Mouse (Mus musculus) lung, postnatal 0 days (tissue): Measurements from ENCODE around the gene 4921501E09Rik. TPM values are rescaled to one million over a fixed set of nuclear protein-coding genes. Genes with fewer than 3 reads are reported as not detected.
A peak's percentile ranks its signal among the peaks of the same experiment; 100 is the strongest.
"Not testable (repeated sequence)": the region's sequence is repeated elsewhere in the genome, so short reads cannot be mapped to it uniquely, and the experiment has no call there.

Experiments
- ATAC-seq: fragments of 200-750 bp; cut with Nextera tagmentation; 2 replicates; pipeline ENCODE4 v1.8.0; 2017; ENCODE audit warnings: moderate library complexity
- DNase-seq: peaks from one replicate; pipeline ENCODE4 v3.0.0-alpha.2; 2016; ENCODE audit warnings: low spot score
- H3K27ac ChIP-seq: fragments of 300-500 bp; sonication (generic); 2 replicates; pipeline ENCODE4 v1.5.1; 2014; ENCODE audit warnings: antibody characterized with exemption, mild to moderate bottlenecking, low read length, mixed read lengths
- H3K27me3 ChIP-seq: fragments of 300-500 bp; sonication (generic); replicated peaks from 2 replicates; pipeline ENCODE4 v1.6.1; 2014; ENCODE audit warnings: low read length, mixed read lengths; ENCODE audit not compliant: insufficient read depth
- H3K36me3 ChIP-seq: fragments of 300-500 bp; sonication (generic); 2 replicates; pipeline ENCODE4 v1.6.1; 2014; ENCODE audit warnings: low read length, mixed read lengths; ENCODE audit not compliant: insufficient read depth
- H3K4me1 ChIP-seq: fragments of 300-500 bp; sonication (generic); 2 replicates; pipeline ENCODE4 v1.6.1; 2014; ENCODE audit warnings: antibody characterized with exemption, low read depth, low read length, mixed read lengths; ENCODE audit not compliant: insufficient read depth
- H3K4me2 ChIP-seq: fragments of 300-500 bp; sonication (generic); replicated peaks from 2 replicates; pipeline ENCODE4 v1.6.1; 2014; ENCODE audit warnings: low read depth, mild to moderate bottlenecking, low read length, moderate library complexity, mixed read lengths
- H3K4me3 ChIP-seq: fragments of 300-500 bp; sonication (generic); 2 replicates; pipeline ENCODE4 v1.5.1; 2014; ENCODE audit warnings: low read depth, low read length
- H3K9ac ChIP-seq: fragments of 300-500 bp; sonication (generic); replicated peaks from 2 replicates; pipeline ENCODE4 v1.6.1; 2014; ENCODE audit warnings: low read depth, mild to moderate bottlenecking
- H3K9me3 ChIP-seq: fragments of 300-500 bp; sonication (generic); 2 replicates; pipeline ENCODE4 v1.6.1; 2016; ENCODE audit warnings: low read length, mixed read lengths
- CTCF ChIP-seq: IDR thresholded peaks from 2 replicates; pipeline ENCODE4 v1.5.1; 2016; ENCODE audit warnings: antibody characterized with exemption, mild to moderate bottlenecking
- EP300 ChIP-seq: IDR thresholded peaks from 2 replicates; pipeline ENCODE4 v1.6.1; 2016; ENCODE audit warnings: antibody characterized with exemption, mild to moderate bottlenecking, control low read depth
- WGBS: fragments of 180-500 bp; shearing (Covaris S2); extraction: QIAGEN DNeasy Blood & Tissue Kit; methylation state at CpG from one replicate; pipeline ENCODE4 v1.1.7; 2014; 5-methylcytosine and 5-hydroxymethylcytosine counted together
- polyA plus RNA-seq: library from polyadenylated mRNA; unstranded; fragments of >200 nt; fragmentation: Nextera tagmentation; extraction: Ambion mirVana; gene quantifications from 2 replicates; pipeline ENCODE4 v1.2.1, GENCODE M21; 2015

The 4921501E09Rik gene
- polyA plus RNA-seq, 1 experiment from 2014 or later = not detected

DNA sequence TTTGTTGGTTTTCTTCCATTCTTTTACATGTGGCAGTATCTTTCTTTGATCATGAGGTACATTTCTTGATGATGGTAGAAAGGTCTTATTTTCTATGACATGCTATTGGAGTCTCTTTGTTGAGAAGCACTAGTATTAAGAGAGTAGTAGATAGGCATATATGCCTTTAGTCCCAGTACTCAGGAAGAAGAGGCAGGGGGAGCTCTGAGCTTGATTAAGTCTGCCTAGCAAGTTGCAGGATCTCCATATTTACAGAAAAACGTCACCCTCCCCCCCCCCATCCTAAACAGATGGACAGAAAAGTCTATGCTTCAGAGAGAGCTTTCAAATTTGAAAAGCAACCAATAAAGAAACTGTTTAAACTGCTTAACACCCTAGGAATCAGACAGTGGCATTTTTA lies 9.1 kb downstream of the 4921501E09Rik start:
- no peaks in the 10 kb centered on the region for H3K9me3 ChIP-seq
- 4% methylated on average over 1 of the region's 1 CpGs for WGBS
- peak; percentile 53 for DNase-seq

GRCm38 (mm10) chr17:33032900-33033891 lies 34.7 kb downstream of the 4921501E09Rik start, which contains the start of gene Zfp763:
Zfp763 (minus strand) TSS chr17:33033402.
- peak within 1 kb of the TSS; percentile 74 for H3K9ac ChIP-seq
- peak within 1 kb of the TSS; percentile 77 for H3K27ac ChIP-seq
- 0 out of 2 replicates have a peak, but pooled peaks cover 2% of the 10 kb centered on the region for H3K4me1 ChIP-seq
- 3% methylated on average over 27 of the region's 27 CpGs for WGBS
- peak within 1 kb of the TSS; percentile 73 for H3K4me3 ChIP-seq
- H3K4me2 ChIP-seq = peak within 1 kb of the TSS; percentile 56
- H3K9me3 ChIP-seq = no peaks in the 10 kb centered on the region
- ATAC-seq = peak; percentile 98
- peak; percentile 90 for DNase-seq
- H3K36me3 ChIP-seq = no peaks in the 10 kb centered on the region
- H3K27me3 ChIP-seq = no peaks in the 10 kb centered on the region
- TF ChIP-seq EP300 = no peak
- TF ChIP-seq CTCF = peak; percentile 44

More for the DNA sequence above, 9.1 kb downstream of the 4921501E09Rik start:
- Histone ChIP-seq H3K27ac (no peak overlapping the region), H3K27me3 (no peaks in the 10 kb centered on the region), H3K36me3 (no peaks in the 10 kb centered on the region), H3K4me2 (no peak overlapping the region), H3K4me3 (no peak overlapping the region), H3K4me1 (no peaks in the 10 kb centered on the region), H3K9ac (no peak overlapping the region)
- peak; percentile 49 for TF ChIP-seq CTCF
- no peak for TF ChIP-seq EP300
- ATAC-seq = no peak

DNA sequence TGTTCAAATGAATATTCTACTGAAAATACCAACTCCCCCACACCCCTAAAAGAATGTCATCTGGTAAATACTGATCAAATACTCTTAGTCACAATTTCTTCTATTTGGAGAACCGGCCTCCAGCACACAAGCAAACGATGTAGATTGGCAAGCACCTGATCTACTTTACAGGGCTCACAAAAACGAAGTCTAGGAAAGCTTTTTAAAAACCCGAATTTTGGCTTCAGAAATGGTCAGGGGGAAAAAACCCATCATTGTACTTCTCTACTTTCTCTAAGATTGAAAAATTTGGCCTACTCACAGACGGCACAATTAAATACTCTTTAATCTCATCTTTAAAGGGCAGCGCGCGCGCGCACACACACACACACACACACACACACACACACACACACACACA lies 35.5 kb downstream of the 4921501E09Rik start:
- Histone ChIP-seq H3K4me1 (0 out of 2 replicates have a peak, but pooled peaks cover 2% of the 10 kb centered on the region), H3K27me3 (no peaks in the 10 kb centered on the region), H3K36me3 (no peaks in the 10 kb centered on the region), H3K9ac (peak overlapping the region; percentile 34; the same call in 1 of the 2 replicates), H3K4me3 (peak overlapping the region; percentile 73), H3K9me3 (peaks cover 3% of the 10 kb centered on the region; the same call in 1 of the 2 replicates), H3K27ac (no peak overlapping the region), H3K4me2 (peak overlapping the region; percentile 56)
- WGBS = 6% methylated on average over 10 of the region's 10 CpGs
- ATAC-seq (no peak), DNase-seq (no peak)
- no peak for TF ChIP-seq CTCF
- no peak for TF ChIP-seq EP300

DNA sequence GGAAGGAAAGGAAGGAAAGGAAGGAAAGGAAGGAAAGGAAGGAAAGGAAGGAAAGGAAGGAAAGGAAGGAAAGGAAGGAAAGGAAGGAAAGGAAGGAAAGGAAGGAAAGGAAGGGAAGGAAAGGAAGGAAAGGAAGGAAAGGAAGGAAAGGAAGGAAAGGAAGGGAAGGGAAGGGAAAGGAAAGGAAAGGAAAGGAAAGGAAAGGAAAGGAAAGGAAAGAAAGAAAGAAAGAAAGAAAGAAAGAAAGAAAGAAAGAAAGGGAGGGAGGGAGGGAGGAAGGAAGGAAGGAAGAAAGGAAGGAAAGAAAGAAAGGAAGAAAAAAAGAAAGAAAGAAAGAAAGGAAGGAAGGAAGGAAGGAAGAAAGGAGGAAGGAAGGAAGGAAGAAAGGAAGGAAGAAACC lies 47.4 kb downstream of the 4921501E09Rik start:
- Histone ChIP-seq H3K9me3 (peaks cover 33% of the 10 kb centered on the region), H3K36me3 (peaks cover 34% of the 10 kb centered on the region)
- ATAC-seq, H3K27me3 ChIP-seq, H3K9ac ChIP-seq, H3K4me2 ChIP-seq, H3K4me3 ChIP-seq, H3K27ac ChIP-seq, H3K4me1 ChIP-seq, DNase-seq: not testable (repeated sequence)

Other genes with a start within 250 kb of the 4921501E09Rik start
- 4.6 and 5.6 TPM in 2 replicates for gene Zfp799, start 237.8 kb downstream of the 4921501E09Rik start, polyA plus RNA-seq
- gene Zfp870, start 176.4 kb downstream of the 4921501E09Rik start, polyA plus RNA-seq = 3.9 and 4.9 TPM in 2 replicates
- gene Cyp4f14, start 150.7 kb downstream of the 4921501E09Rik start, polyA plus RNA-seq = not detected in 2 replicates
- gene Cyp4f13, start 120.7 kb downstream of the 4921501E09Rik start, polyA plus RNA-seq = 20.8 and 22.0 TPM in 2 replicates
- 7.6 and 7.8 TPM in 2 replicates for gene Zfp472, start 102.2 kb downstream of the 4921501E09Rik start, polyA plus RNA-seq
- 7.3 and 8.4 TPM in 2 replicates for gene Zfp952, start 74.9 kb downstream of the 4921501E09Rik start, polyA plus RNA-seq
- gene Zfp763, start 34.7 kb downstream of the 4921501E09Rik start, polyA plus RNA-seq = 6.9 and 7.6 TPM in 2 replicates
- 6.8 and 7.6 TPM in 2 replicates for gene Zfp563, start 21.3 kb upstream of the 4921501E09Rik start, polyA plus RNA-seq
- gene Morc2b, start 71.6 kb upstream of the 4921501E09Rik start, polyA plus RNA-seq = not detected in 2 replicates
- not detected in 2 replicates for gene Olfr55, start 100.4 kb upstream of the 4921501E09Rik start, polyA plus RNA-seq
- gene Olfr239, start 123.2 kb upstream of the 4921501E09Rik start, polyA plus RNA-seq = not detected in 2 replicates
- gene Olfr1564, start 153.6 kb upstream of the 4921501E09Rik start, polyA plus RNA-seq = not detected in 2 replicates
- gene Zfp955a, start 187.1 kb upstream of the 4921501E09Rik start, polyA plus RNA-seq = 9.4 and 9.6 TPM in 2 replicates
- gene Olfr63, start 196.6 kb upstream of the 4921501E09Rik start, polyA plus RNA-seq = 0.01 TPM in 2 replicates
- 6.6 and 7.4 TPM in 2 replicates for gene Zfp955b, start 221.5 kb upstream of the 4921501E09Rik start, polyA plus RNA-seq